Mouse (Mus musculus) spleen, adult 2 months (tissue): ENCODE data around the gene Cops7a. TPM values are rescaled to one million over a fixed set of nuclear protein-coding genes. Genes with fewer than 3 reads are reported as not detected.

Source experiments
- DNase-seq, 2 experiments: peaks; one replicate each; pipeline versions ENCODE4 v3.0.0 to v3.0.0-alpha.2; 2012 to 2021; ENCODE audit warnings: low spot score in 2 of 2, low read depth in 1 of 2
- H3K27ac ChIP-seq: fragments of 200-500 bp; 2 replicates; pipeline ENCODE4 v1.5.1; 2012; ENCODE audit warnings: low read length, inconsistent platforms; ENCODE audit not compliant: insufficient read depth
- H3K27me3 ChIP-seq: fragments of 200-500 bp; 2 replicates; pipeline ENCODE4 v1.6.1; 2012; ENCODE audit warnings: mild to moderate bottlenecking, moderate library complexity, low read length, inconsistent platforms; ENCODE audit not compliant: control insufficient read depth, insufficient read depth
- H3K36me3 ChIP-seq: fragments of 200-500 bp; 2 replicates; pipeline ENCODE4 v1.6.1; 2012; ENCODE audit warnings: mild to moderate bottlenecking, low read length, inconsistent platforms; ENCODE audit not compliant: control insufficient read depth, insufficient read depth
- H3K4me1 ChIP-seq: fragments of 200-500 bp; 2 replicates; pipeline ENCODE4 v1.6.1; 2011; ENCODE audit warnings: inconsistent platforms; ENCODE audit not compliant: control insufficient read depth, insufficient read depth, insufficient read length
- H3K4me3 ChIP-seq: fragments of 200-500 bp; 2 replicates; pipeline ENCODE4 v1.5.1; 2011; ENCODE audit warnings: mild to moderate bottlenecking, inconsistent platforms; ENCODE audit not compliant: insufficient read depth, insufficient read length; ENCODE audit errors: extremely low read depth
- CTCF ChIP-seq: fragments of 200-500 bp; IDR thresholded peaks from 2 replicates; pipeline ENCODE4 v1.5.1; 2011; ENCODE audit warnings: mild to moderate bottlenecking, inconsistent platforms; ENCODE audit not compliant: insufficient read depth, insufficient read length, insufficient replicate concordance; ENCODE audit errors: extremely low read depth
- POLR2A ChIP-seq: fragments of 200-500 bp; IDR thresholded peaks from 2 replicates; pipeline ENCODE4 v1.6.1; 2011; ENCODE audit warnings: low read depth, low read length, inconsistent platforms
- WGBS: fragments of 180-500 bp; shearing (Covaris S2); methylation state at CpG from one replicate; pipeline ENCODE4 v1.1.7; 2018; 5-methylcytosine and 5-hydroxymethylcytosine counted together
- polyA plus RNA-seq: library from polyadenylated mRNA; depleted of rRNA; stranded (reverse); fragments of >200 nt; gene quantifications from 2 replicates; pipeline ENCODE4 v1.2.3, GENCODE M21; 2012; rRNA removed

Gene Cops7a
- 106 and 116 TPM in 2 replicates for polyA plus RNA-seq

DNA sequence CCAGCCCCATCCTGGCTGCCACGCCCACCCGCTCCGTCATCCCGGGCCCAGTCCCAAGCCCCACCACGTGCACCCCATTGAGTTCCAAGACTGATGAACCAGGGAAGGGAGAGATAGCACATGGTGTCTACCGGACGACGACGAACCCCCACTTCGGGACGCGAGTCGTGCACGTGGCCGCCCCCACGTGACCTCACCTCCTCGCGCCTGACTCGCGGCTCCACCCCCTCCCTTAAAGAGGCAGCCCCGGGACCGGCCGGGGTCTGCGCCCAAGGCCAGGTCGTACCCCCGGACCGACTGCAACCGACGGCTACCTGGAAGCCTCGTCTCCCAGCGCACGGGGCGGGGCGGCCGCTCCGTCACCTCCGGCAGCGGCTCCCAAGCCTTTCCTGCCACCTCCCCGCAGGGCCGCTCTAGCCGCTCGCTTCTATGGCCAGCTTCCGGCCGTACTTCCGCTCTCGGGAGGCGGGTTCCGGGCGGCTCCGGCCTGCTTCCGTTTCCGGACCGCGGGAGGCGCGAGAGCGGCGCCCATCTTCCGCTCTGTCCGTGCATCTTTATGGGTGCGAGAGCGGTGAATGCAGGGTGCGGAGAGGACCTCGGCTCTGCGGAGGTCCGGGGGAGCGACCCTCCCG is at the start of gene Cops7a:
Cops7a (minus strand) TSS at position 451 of the 632 bp plus-strand sequence.
- H3K27me3 ChIP-seq, result no peaks in the 10 kb centered on the region
- under 1% methylated on average over 68 of the region's 68 CpGs for WGBS
- peaks cover 7% of the 10 kb centered on the region; the same call in 1 of the 2 replicates for H3K4me1 ChIP-seq
- 0 out of 2 replicates have a peak, but pooled peaks cover 3% of the 10 kb centered on the region for H3K36me3 ChIP-seq
- peak within 1 kb of the TSS; percentile 69 for H3K4me3 ChIP-seq
- peak; percentile 81 for TF ChIP-seq POLR2A
- TF ChIP-seq CTCF, result no peak
- peak; percentile 90 to 98 for DNase-seq
- H3K27ac ChIP-seq, result peak within 1 kb of the TSS; percentile 92

DNA sequence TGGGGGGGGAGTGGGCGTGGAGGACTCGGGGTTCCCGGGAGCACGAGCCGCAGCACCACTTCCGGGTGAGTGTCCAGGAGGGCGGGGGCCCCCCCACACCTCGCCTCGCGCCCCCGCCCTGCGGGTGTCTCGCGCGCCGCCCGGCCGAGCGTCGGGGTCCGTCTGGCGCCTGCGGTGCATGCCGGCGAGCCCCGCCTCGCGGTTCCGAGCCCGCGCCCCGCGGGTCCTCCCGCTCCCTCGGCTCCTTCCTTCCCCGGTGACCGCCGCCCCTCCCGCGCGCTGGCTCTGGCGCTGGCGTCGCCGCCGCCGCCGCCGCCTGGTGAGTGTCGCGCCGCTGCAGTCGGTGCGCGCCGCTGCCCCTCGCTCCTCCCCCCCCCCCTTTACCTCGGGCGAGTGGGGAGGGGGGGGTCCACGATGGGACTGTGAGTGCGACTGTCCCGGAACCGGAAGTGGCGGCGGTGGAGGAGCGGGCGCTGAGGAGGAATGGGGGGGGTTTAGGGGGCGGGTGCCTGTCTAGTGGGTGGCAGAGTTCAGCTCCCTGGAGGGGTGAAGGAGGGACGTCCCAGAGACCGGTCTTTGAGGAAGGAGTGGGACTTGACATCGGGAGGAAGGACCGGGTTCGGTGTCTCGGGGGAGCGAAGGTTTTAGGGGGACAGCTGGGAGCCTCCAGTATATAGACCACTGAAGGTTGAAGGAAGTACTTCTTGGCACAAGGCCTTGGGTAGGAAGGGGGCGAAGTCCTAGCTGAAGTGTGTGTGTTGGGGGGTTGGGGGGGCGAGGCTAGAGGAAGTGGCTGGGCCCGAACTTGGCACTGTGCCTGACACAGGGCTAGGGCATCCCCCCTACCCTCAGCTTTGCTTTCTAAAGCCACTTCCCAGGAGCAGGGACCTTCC is 44.1 kb upstream of the Cops7a start:
- Histone ChIP-seq H3K27ac (peak overlapping the region; percentile 99), H3K4me1 (no peaks in the 10 kb centered on the region; the same call in 1 of the 2 replicates), H3K4me3 (peak overlapping the region; percentile 82), H3K27me3 (no peaks in the 10 kb centered on the region), H3K36me3 (peaks cover 12% of the 10 kb centered on the region; the same call in 1 of the 2 replicates)
- peak; percentile 66 to 75 for DNase-seq
- 2% methylated on average over 71 of the region's 78 CpGs for WGBS
- TF ChIP-seq CTCF, result no peak
- TF ChIP-seq POLR2A, result no peak

DNA sequence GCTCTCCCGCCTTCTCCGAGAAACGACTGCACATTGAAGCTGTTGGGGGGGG is 43.6 kb upstream of the Cops7a start, which contains the start of gene Zfp384:
Zfp384 (plus strand) TSS at position 17 of the 52 bp plus-strand sequence.
- Histone ChIP-seq H3K27ac (peak within 1 kb of the TSS; percentile 99), H3K36me3 (peaks cover 11% of the 10 kb centered on the region; the same call in 1 of the 2 replicates), H3K4me3 (peak within 1 kb of the TSS; percentile 82), H3K27me3 (no peaks in the 10 kb centered on the region), H3K4me1 (no peaks in the 10 kb centered on the region; the same call in 1 of the 2 replicates)
- DNase-seq, result no peak
- WGBS, result 0% methylated on average over 3 of the region's 3 CpGs
- no peak for TF ChIP-seq CTCF
- no peak for TF ChIP-seq POLR2A

DNA sequence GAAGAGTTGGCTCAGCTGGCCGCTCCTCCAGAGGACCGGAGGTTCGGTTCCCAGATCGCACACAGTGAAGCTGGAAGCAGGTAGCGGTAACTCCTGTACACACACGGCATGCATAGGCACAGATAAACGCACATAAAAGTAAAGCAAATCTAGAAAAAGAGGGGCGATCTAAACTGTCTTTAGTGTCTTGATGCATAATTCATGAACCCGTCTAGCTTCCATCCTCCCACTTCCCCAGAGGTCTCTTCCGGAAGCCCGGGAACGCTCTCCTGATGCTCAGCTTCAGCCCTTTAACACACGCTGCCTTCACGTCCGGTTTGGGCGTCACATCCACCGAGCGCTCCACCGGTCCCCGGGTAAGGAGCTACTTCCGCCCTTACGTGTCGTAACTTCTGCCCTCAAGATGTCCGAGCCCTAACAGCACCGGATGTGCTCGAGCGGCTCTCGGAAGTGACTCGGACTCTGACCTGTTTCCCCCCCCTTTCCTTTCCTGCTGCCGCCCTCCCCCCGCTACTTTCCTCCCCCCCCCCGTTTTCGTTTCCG is 43.3 kb upstream of the Cops7a start:
- Histone ChIP-seq H3K36me3 (peaks cover 9% of the 10 kb centered on the region; the same call in 1 of the 2 replicates), H3K4me3 (peak overlapping the region; percentile 82), H3K27ac (peak overlapping the region; percentile 72), H3K4me1 (no peaks in the 10 kb centered on the region; the same call in 1 of the 2 replicates), H3K27me3 (no peaks in the 10 kb centered on the region)
- TF ChIP-seq CTCF (no peak), POLR2A (peak; percentile 80; the same call in 1 of the 2 replicates)
- peak; percentile 96 to 97 for DNase-seq
- under 1% methylated on average over 32 of the region's 34 CpGs for WGBS

DNA sequence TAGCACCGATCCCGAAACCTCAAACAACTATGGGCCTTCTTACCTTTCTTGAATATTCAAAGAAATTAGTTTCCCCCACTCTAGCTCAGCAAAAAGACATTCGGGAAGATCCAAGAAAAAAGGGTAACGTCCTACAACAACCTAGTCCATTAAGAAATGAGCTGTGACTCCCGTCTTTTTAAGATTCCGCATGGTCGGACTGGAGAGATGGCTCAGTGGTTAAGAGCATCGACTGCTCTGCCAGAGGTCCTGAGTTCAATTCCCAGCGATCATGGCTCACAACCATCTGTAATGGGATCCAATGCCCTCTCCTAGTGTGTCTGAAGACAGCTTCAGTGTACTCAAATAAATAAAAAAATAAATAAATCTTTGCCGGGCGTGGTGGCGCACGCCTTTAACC is 42.7 kb upstream of the Cops7a start:
- 53% methylated on average over 13 of the region's 13 CpGs for WGBS
- Histone ChIP-seq H3K36me3 (peaks cover 8% of the 10 kb centered on the region; the same call in 1 of the 2 replicates), H3K27me3 (no peaks in the 10 kb centered on the region), H3K4me3 (peak overlapping the region; percentile 66; the same call in 1 of the 2 replicates), H3K27ac (no peak overlapping the region), H3K4me1 (no peaks in the 10 kb centered on the region; the same call in 1 of the 2 replicates)
- DNase-seq, result no peak
- TF ChIP-seq CTCF (no peak), POLR2A (no peak)

DNA sequence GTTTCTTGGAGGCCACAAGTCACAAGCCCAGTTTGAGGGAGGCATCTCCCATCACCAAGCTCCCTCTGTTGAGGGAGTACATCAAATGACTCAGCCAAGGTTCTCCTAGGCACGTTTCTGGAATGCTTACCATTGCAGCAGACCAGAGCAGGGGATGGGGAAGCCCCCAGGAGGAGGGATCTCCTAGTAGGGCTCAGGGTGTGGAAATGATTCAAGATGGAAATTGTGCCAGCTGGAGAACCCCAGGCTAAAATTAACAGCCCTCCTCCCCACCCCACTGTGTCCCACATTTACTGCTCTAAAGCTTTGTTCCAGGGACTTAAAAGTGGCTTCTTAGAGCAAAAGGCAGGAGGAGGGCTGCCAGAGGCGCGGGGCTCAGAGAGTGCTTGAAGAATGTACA is 39.7 kb upstream of the Cops7a start:
- Histone ChIP-seq H3K27ac (no peak overlapping the region), H3K36me3 (no peaks in the 10 kb centered on the region), H3K4me3 (no peak overlapping the region), H3K27me3 (no peaks in the 10 kb centered on the region), H3K4me1 (no peaks in the 10 kb centered on the region; the same call in 1 of the 2 replicates)
- no peak for TF ChIP-seq CTCF
- TF ChIP-seq POLR2A, result no peak
- 54% methylated on average over 3 of the region's 3 CpGs for WGBS
- no peak for DNase-seq

DNA sequence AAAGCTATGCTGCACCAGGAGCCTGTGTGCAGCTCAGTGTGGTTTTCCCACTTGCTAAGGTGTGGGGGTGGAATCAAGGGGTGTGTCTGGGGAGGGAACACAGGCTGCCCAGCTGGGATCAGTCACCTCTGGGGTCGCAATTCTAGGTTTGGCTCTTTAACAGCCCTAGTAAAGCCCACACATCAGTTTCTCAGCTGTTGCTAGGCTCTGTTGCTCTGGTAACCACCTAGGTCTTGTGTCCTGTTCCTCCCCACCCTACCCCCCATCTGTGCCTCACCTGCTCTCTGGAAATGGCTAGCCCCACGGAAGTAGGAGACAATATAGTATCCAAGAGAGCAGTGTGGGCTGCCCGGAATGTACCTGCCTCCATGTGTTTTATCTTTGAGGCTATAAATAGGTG is 38.4 kb upstream of the Cops7a start:
- Histone ChIP-seq H3K4me3 (no peak overlapping the region), H3K27me3 (no peaks in the 10 kb centered on the region), H3K27ac (no peak overlapping the region), H3K4me1 (no peaks in the 10 kb centered on the region; the same call in 1 of the 2 replicates), H3K36me3 (no peaks in the 10 kb centered on the region)
- no peak for TF ChIP-seq POLR2A
- TF ChIP-seq CTCF, result no peak
- DNase-seq, result no peak
- WGBS, result 63% methylated on average over 3 of the region's 3 CpGs
